Mouse (Mus musculus) kidney, postnatal 36 days (tissue): ENCODE data around the gene Dgcr2.

ENCODE experiments used
- DNase-seq, 2 experiments: peaks; one replicate each; pipeline ENCODE4 v3.0.0; 2021 to 2022; ENCODE audit warnings: mixed read lengths in 2 of 2

The Dgcr2 gene

GRCm38 (mm10) chr16:17843701-17844365, 54.5 kb downstream of the Dgcr2 start:
- DNase-seq, result no peak

GRCm38 (mm10) chr16:17842437-17842836, 55.9 kb downstream of the Dgcr2 start:
- no peak for DNase-seq

DNA sequence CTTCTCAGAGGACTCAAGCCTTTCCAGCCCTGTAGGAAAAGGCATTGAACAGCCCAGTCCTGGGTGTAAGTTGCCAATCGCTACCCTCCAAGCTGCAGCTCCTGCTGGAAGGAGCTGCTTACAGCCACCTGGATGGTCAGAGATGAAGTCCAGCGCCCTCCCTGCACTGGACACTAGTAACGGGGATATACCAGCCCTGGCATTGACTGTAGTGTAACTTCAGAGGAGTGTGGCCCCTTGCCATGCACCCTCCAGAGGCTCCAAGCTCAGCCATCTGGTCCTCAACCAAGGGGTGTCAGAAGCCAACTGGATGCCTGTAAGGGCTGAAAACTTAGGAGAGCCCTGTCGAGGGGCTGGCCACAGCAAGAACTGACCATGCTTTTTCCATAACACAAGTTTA, 58.4 kb downstream of the Dgcr2 start:
- DNase-seq, result no peak

- DNase-seq, result peak; percentile 35 to 48
These were observed 60.3 kb downstream of the Dgcr2 start, which contains the start of gene Car15 for GRCm38 (mm10) chr16:17838051-17838450. TSS of gene Car15 (minus strand) at chr16:17838364.

GRCm38 (mm10) chr16:17835481-17835880, 62.9 kb downstream of the Dgcr2 start:
- DNase-seq, result peak in 1 of 2 experiments; percentile 41

DNA sequence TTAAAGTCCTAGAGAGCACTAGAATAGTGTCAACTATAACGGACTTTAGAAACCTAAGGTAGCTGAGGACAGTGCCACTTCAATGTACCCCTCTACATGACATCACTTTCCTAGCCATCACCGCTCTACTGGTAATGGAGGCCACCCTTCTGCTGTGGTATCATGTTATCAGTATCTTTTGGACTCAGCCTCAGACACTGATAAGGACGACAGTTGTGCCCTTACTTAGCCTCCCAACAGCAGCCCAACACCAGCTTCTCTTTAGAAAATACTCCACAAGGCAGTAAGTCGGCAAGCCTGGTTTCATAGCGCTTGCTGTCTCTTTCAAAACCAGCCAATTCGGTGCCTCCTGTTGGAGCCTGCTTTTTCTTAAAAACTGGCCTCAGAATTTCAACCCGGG, 63.8 kb downstream of the Dgcr2 start:
- DNase-seq, result no peak

DNA sequence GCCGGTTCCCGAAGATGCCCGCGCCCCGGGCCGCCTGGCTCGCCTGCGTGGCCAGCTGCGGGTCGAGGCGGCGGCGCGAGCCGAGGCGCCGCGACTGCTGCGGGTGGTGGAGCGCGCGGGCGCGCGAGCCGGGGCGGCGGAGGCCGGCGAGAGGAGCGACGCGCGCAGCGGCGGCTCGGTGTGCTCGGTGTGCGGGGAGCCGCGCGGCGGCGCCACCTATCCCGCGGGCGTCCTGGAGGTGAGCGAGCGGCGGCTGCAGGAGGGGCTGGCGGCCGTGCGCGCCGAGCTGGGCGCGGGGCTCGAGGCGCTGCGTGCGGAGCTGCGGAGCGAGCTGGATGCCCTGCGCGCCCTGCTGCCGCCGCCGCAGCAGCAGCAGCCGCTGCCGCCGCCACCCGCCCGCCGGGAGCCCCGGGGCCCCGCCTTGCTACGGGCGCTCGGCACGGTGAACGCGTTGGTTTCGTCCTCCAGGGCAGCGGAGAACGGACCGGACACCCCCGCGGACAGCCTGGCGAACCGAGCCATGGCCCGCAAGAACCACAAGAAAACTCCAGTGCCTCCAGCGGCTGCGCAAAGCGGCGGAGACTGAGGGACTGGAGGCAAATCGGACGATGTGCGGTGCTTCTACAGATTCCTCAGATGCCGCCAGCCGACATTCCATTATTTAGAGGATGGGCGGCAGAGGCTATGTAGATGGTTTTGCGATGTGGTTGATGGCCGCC, 64.5 kb downstream of the Dgcr2 start:
- DNase-seq, result peak in 1 of 2 experiments; percentile 36

DNA sequence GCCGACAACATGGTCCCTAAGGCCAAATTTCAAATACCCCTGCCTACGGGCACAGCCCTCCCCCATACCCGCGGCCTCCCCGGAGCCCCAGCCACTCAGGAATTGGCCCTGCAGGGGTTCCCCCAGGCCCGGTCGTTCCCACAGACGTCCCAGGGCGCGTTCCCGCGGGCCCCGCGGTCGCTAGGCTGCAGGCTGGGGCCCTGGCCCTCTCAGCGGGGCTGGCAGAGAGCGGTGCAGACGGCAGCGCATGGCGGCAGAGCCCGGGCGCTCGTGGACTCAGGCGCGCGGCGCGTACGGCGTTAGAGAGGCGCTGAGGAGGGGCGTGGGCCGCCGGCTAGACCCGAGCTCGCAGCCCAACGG, 65.1 kb downstream of the Dgcr2 start:
- DNase-seq, result no peak

GRCm38 (mm10) chr16:17832821-17833220, 65.5 kb downstream of the Dgcr2 start, which contains the start of gene B830017H08Rik:
TSS of gene B830017H08Rik (plus strand) at chr16:17833121.
- DNase-seq, result no peak

GRCm38 (mm10) chr16:17831781-17832180, 66.6 kb downstream of the Dgcr2 start:
- DNase-seq, result no peak

DNA sequence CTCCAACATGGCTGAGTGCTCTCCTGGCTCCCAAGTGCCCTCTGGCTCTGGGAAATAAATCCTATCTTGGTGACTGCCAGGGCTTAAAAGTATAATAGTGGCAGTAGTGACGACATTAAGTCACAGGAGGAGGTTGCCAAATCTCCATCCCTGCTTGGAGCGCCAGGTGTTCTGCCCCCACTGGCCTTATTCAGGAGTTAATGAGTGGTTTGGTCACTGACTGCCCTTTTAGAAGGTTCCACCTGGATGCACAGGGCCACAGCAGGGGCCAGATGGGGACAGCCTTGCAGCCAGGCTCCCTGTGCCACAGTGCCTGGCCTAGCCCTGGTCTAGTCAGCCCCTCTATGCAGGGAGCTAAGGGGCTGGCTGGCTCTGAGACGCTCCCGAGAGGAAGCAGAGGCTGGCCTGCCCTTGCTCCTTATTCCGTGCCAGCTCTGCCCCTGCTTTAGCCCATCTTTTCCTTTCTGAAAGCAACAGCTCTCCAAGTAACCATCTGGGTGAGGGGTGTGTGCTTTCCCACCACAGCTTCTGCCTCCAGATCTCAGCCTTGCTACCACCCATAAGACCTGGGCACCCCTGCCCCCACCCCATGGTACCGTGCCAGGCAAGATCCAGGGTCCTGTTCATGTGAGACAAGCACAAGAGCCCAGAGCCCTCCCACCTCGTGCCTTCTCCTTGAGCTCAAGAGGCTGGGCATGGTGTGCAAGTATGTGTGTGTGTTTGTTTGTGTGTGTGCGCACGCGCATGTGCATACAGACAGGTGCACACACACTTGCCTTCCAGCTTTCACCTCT, 67.8 kb downstream of the Dgcr2 start:
- DNase-seq, result peak; percentile 56 to 72

DNA sequence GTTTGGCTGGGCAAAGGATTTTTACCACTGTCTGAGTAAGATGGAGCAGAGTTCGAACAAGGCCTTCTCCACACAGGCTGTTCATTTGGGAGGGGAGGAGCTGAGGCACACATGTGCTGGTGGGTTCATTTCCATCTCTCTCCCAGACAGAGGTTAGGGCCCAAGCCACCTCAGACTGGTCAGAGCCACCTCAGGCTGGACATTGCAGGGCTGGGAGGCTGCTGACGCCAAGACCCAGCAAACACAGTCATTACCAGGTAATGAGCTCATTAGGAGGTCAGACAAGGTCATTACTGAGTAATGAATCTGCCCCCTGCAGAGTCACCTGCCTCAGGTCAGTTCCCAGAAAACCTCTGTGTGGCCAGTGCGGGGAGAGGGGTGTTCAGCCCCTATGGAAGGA, 69.5 kb downstream of the Dgcr2 start:
- peak; percentile 76 to 80 for DNase-seq

DNA sequence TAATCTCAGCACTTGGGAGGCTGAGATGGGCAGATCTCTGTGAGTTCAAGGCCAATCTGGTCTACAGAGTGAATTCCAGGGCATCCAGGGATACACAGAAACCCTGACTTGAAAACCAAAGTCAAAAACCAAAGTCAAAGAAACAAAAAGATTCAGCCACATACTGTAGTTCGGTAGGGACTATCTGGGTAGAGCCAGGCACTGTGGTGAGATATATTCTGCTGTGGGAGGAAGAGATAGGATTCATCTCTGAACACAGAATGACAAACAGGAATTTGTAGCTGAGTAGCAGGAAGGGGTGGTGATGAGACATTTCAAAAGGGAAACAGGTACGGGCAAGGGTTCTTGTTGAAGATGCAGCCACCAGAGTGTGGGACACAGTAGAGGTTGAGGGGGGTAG, 70.1 kb downstream of the Dgcr2 start:
- DNase-seq, result no peak

DNA sequence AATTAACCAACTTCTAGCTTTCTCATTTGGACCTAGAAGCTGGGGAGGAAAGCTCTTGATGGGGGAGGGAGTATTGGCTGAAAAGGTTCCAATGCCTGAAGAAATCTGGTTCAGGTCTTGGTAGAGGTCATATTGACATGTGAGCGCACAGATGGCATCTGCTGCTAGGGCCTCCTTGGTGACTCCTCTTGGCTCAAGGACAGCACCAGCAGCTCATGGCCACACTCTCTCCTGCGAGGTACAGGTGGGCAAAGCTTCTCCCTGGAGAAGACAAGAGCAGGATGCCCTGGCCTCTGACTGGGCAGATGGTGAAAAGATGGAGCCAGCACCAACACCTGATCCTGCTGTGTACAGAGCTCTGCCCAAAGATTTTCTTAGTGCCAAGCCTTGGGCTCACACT, 71.9 kb downstream of the Dgcr2 start:
- no peak for DNase-seq

DNA sequence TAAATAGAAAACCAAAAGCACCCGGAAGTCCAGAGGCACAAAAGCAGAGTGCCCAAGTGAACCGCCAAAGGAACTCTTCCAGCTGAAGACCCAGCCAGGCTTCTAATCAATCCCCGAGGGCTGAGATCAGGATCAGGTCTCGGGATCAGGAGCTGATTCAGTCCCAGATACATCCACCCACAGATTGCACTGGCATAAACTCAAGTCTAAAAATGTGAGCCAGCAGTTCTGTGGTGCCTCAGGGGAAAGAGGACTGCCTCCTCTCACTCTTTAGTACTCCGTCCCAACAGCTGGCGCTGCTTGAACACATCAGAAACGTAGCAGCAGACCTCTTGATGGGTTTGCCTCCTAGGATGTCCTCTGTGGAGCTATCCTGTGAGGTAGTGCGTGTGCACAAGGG, 81.8 kb downstream of the Dgcr2 start:
- no peak for DNase-seq

DNA sequence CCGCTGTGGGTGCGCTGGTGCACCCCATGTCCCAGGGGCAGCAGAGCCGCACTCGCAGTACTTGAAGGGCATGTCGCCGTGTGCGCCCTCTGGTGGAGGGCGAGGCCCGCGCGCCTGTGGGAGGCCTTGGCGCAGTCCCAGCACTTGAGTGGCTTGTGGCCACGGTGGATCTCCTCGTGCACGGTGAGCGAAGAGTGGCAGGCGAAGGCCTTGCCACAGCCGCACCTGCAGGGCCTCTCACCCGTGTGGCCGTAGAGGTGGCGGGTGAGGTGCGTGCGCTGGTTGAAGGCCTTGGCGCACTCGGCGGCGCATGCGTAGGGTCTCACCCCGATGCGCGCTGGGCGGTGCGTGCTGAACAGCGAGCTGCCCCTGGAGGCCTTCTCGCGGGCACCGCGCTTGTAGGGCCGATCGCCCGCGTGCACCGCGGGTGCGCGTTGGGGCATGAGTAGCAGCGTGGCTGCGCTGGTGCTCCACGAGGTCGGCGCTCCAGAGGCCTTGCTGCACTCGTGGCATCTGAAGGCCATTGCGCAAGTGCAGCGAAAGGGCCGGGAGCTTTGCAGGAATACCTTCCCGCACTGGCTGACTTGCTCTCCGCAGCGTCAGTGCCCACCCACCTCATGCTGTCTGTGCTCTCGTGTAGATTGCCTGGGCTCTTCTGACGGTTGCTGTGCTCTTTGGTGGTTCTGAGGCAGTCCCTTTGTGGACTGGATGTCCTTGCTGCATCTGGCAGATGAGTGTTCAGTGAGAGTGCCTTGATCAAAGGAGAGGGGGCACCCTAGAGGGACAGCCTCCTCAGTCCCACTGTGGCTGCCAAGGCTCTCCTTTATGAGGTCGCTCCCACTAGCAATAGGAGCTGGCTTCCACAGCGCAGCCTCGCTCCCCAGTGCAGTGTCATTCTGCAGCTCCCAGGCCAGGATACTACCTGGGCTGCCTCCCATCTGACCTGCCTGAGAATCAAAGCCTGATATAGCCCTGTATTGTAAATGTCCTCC, 82.7 kb downstream of the Dgcr2 start:
- peak; percentile 62 to 82 for DNase-seq

DNA sequence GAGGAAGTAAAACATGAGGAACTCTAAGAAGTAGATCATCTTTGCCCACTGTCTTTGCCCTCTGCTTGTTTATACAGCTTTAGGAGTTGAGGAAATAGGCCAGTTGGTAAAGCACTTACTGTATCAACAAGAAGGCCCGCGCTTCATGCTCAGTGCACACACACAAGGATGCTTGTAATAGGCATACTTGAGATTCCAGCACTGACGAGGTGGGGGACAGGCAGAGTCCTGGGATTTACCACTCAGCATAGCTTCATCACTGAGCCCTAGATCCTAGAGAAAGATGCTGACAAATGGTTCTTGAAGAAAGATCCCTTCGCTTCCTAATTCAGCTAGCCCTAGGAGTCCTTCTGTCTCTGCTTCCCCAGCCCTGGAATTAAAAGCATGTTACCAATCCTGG, 85.2 kb downstream of the Dgcr2 start:
- DNase-seq, result no peak

GRCm38 (mm10) chr16:17812120-17812519, 86.2 kb downstream of the Dgcr2 start:
- DNase-seq, result peak; percentile 48 to 54

- DNase-seq, result no peak
These were observed 88.7 kb downstream of the Dgcr2 start for GRCm38 (mm10) chr16:17809711-17810110.

DNA sequence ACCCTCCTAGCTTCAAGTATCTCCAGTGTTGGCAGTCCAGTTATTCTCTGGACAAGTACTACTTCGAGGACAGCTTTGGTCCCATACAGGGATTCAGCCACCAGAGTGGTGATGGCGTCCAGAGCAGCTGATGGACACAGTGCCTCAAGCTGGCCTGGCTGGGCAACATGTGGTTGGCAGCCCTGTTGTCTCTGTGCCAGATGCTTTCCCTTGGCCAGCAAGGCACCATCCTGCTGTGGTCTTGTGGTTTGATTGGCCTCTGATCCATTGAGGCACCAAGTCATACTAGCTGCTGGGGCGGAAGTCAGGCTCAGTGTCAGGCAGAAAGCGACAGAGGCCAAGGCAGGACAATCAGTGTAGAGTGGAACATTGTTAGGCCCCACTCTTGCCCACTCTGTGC, 89.2 kb downstream of the Dgcr2 start:
- DNase-seq, result no peak

DNA sequence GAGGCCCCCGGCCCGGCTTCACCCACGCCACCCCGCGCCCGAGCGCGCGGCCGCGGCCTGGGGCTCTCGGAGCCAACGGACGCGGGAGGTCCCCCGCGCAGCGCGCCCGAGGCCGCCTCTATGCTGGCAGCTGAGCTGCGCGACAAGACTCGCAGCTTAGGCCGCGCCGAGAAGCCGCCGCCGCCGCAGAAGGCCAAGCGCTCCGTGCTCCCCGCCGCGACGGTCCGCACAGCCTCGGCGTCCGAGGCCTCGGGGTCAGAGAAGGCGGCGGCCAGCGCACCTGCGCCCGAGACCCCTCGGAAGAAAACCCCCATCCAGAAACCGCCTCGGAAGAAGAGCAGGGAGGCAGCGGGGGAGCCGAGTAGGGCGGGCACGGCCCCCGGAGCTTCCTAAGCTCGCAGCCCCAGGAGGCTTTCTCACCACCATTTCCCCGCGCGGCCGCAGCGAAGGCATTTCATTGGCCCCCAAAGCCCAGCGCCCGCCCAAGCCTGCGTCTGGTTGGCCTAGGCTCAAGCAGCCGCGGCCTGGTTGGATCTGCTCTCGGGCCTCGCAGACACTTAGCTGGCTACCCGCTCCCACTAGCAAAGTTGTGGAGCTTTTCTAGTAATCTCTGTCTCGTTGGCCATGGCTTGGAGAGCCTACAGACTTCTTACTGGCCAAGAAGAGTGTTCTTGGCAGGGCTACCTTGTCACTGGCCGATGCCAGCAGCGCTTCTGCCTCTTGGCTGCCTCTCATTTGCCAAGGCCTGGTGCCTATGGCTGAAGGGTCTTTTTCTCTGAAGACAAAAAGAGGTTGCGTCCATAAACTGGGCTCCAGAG, 91.0 kb downstream of the Dgcr2 start:
- peak; percentile 82 to 91 for DNase-seq
